Mouse (Mus musculus) small intestine, adult 2 months (tissue): ENCODE results near the gene Cnih2.

Source experiments
- CTCF ChIP-seq: fragments of 200-500 bp; IDR thresholded peaks from 2 replicates; pipeline ENCODE4 v1.5.1; 2012; ENCODE audit warnings: low read depth, mild to moderate bottlenecking, control low read depth, inconsistent platforms, low read length, moderate library complexity, mixed read lengths; ENCODE audit not compliant: insufficient replicate concordance, insufficient read length; ENCODE audit errors: extremely low read depth
- POLR2A ChIP-seq: fragments of 200-500 bp; IDR thresholded peaks from 2 replicates; pipeline ENCODE4 v1.6.1; 2012; ENCODE audit warnings: low read depth, mild to moderate bottlenecking, control low read depth, inconsistent platforms, low read length, moderate library complexity

- TF ChIP-seq POLR2A: no peak
- TF ChIP-seq CTCF: no peak
Measured at GRCm38 (mm10) chr19:5093481-5094242, 4.7 kb downstream of the Cnih2 start.
